Mouse (Mus musculus): ENCODE measurements at regions not wholly inside any gene's neighbourhood (a gene's known extent, or its start where the extent isn't known, plus 50 kb on each side); places are given as distances from the start of the nearest gene placed in this dataset.

DNA sequence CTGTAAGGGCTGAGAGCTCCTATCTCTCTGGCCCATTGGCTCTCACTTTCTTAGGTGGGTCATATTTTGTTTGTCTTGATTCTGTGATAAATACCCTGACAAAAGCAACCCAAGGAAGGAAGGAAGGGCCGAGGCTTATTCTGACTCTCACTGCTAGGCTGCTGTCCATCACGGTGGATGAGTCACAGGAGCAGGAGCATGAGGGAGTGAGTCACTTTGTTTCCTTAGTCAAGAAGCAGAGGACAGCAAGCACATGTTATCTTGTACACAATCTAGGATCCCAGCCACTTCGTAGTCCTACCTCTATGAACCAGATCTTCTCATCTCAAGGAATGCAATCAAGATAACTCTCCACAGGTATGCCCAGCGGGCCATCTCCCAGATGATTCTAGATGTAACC lies 69.9 kb downstream of the Atp6v1g3 start:
- intact Hi-C loops (cut with DNase I), result no loop called here
- DNase-seq (ENCODE audit: extremely low spot score in 1 of 2, low spot score in 2 of 2), result no peak

DNA sequence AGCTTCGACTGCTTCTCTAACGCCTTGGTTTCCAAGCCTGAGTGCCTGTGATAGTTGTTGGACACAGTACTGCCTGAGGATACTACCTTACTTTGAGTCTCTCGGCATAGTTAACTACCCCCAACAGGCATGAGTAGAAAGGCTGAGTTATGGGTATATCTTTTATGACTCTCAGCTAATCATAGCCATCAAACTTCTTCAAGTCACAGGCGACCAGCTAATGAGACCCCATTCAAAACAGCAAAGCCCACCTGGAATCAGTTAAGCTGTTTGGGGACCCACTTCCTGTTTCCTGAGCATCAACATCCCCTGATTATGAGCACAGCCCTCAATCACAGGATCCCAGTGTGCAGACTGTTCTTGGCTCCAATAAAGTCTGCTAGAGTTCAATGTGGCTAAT lies 71.4 kb downstream of the Atp6v1g3 start:
- intact Hi-C loops (cut with DNase I), result no loop called here
- DNase-seq (ENCODE audit: extremely low spot score in 1 of 2, low spot score in 2 of 2), result no peak

DNA sequence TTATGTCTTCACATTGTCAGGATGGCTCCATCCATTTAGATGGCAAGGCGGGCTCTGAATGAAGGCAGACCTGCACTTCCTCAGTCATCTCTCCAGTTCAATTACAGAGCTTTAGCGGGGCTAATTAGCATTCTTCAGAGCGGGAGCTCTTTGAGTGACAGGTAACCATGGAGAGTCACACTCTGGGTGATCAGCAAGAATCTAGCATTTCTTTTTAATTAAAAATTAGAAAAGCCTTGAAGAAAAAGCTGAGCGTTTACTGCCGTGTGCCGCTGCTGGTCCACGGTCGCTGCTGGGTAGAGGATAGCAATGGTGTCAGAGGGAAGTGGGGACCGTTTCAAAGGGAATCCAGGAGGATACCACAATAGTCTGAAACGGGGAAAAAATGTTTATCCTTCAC lies 72.5 kb downstream of the Atp6v1g3 start:
- DNase-seq (ENCODE audit: extremely low spot score in 1 of 2, low spot score in 2 of 2), result no peak
- intact Hi-C loops (cut with DNase I), result no loop called here

DNA sequence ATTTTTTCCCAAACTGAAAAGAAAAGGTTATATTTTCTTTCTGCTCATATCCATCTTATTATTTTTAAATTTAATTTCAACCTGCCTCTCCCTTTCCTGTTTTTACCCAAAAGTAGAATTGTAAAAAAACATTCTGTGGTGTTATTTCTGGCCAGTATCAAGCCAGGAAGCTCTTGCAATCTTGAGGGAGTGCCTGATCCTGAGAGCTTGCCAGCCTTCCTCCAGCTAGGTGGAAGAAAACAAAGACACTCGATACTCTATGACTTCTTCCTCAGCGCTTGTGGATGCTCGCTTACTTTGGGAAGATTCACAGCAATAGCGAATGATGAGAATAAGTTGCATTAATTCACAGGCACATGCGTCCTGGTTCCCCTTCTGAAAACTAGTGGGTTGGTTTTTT lies 73.4 kb downstream of the Atp6v1g3 start:
- intact Hi-C loops (cut with DNase I), result no loop called here
- peak in 1 of 2 experiments; percentile 20 for DNase-seq (ENCODE audit: extremely low spot score in 1 of 2, low spot score in 2 of 2)

DNA sequence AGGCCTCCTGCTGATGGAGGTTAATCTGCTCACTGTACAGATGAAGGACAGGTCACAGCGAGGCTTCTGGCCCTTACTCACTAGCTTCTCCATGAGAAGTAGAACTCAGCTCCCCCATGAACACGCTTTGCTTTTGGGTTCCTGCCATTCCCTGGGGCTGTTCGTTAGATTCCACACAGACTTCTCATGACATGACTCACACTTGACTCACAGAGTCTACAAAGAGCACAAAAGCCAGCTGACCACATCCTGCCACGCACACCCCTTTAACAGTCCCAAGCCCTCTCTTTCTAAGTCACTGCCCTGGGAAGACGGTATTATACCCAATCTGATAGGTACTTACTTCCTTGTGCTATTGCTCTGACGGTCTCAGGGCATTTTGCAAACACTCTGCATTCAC lies 74.9 kb downstream of the Atp6v1g3 start:
- intact Hi-C loops (cut with DNase I), result no loop called here
- no peak for DNase-seq (ENCODE audit: extremely low spot score in 1 of 2, low spot score in 2 of 2)

DNA sequence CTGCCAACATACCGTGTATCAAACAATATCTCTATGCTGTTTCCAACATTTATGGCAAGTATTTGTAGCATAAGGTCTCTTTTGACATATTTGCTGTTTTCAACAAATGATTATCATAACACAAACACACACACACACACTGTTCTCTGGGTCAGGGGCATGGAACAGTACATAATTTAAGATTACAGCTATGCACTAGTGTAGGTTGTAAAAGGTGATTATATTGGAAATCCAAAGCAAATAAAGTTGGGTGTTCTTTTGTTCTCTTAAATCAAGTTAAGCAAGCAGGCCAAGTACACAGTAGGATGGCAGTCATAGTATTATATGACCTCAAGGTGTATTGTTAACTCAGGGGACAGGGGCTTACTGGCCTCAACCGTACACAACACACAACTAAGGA lies 75.6 kb downstream of the Atp6v1g3 start:
- intact Hi-C loops (cut with DNase I), result no loop called here
- no peak for DNase-seq (ENCODE audit: extremely low spot score in 1 of 2, low spot score in 2 of 2)

DNA sequence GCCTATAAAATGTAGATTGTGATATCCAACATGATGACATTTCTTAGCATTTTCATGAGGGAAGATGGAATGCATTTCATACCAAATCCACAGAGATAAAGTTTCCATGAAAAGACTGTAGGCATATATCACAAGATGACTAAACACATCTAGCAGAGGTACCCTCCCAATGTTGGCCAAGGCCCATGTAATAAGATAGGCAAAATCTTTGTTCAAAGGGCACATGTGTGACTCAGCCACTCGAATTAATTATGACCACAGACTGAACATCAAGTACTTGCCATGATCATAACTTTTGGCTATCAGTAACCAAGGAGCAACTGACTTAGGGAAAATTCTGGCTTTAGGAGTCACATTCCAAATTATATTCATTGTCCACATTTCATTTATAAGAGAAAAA lies 82.9 kb downstream of the Atp6v1g3 start:
- intact Hi-C loops (cut with DNase I), result no loop called here
- no peak for DNase-seq (ENCODE audit: extremely low spot score in 1 of 2, low spot score in 2 of 2)

DNA sequence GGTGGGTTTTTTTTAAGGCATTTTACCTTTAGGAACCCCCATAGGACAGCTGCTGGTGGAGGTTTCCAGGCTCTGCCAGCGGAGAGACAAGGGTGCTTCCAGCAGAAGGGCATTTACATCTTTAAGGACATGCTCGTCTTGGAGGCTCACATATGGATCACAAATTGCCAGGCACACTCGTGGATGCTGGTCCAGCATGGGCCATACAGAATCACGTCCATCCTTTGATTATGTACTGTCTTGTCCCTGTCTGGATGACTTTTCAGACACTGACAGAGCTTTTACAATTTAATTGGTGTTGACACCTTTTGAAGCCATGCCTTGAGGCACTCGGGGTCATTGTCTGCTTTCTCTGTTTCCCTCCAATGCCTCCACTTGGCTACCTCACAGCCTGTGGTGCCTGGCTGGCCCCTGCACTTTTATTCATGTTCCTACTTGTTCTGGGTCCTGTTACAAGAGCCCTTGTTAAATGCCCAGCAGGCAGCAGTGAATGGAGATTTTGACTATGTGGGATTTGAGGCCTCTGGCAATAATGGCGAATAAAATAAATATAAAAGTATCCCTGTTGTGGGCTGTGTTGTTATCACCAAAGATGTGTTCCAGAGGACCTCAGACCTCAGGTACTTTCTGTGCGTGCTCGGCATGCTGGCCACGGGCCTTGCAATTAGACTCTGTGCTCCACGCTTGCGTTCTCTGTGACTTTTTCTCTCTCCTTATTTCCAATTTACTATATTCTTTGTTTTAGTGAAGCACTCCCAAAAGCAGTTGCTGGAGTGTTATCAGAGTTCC lies 89.3 kb downstream of the Atp6v1g3 start:
- intact Hi-C loops (cut with DNase I), result no loop called here

DNA sequence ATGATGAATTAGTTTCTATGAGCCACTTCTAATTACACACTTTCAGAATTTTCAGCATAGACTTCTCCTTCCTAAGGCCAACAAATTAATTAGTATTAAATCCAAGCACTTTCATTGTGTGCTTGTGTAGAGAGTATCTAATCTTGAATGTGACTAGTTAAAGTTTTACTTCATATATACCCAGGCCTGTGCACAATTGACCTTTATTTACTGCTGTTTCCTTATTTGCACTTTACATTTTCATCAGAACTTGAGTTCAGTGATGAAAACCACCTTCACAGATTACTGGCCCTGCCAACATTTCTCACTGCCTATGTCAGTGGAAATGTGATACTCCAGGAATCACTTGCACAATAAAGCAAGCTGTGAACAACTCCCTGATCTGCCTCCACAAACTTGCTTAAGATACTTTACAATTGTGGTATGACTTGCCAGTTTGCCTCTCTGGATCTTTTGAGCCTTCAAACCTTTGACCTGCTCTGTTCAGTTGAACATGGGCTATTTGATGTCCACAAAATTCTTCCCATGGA lies 96.5 kb downstream of the Atp6v1g3 start:
- intact Hi-C loops (cut with DNase I), result no loop called here
- no peak for DNase-seq (ENCODE audit: extremely low spot score in 1 of 2, low spot score in 2 of 2)

More for the DNA sequence above, 89.3 kb downstream of the Atp6v1g3 start:
- DNase-seq (ENCODE audit: extremely low spot score in 1 of 2, low spot score in 2 of 2), result no peak

DNA sequence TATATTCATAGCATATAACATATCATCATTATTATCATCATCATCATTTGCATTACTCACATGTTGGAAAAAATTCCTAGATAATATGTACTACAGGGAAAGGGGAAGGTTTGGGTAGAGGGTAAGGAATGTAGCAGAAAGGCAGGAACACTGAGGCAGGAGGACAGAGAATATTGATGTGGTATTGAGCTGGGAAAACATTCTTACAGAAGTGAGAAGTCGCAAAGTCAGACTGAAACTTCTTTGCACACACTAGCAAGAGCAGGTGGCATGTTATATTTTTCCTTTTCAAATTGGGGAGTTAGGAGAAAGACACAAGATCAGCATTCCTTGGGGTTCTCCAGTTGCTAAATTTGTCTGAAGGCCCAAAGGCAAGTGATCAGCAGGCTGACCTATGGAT lies 97.9 kb downstream of the Atp6v1g3 start:
- DNase-seq (ENCODE audit: extremely low spot score in 1 of 2, low spot score in 2 of 2), result no peak
- intact Hi-C loops (cut with DNase I), result no loop called here

DNA sequence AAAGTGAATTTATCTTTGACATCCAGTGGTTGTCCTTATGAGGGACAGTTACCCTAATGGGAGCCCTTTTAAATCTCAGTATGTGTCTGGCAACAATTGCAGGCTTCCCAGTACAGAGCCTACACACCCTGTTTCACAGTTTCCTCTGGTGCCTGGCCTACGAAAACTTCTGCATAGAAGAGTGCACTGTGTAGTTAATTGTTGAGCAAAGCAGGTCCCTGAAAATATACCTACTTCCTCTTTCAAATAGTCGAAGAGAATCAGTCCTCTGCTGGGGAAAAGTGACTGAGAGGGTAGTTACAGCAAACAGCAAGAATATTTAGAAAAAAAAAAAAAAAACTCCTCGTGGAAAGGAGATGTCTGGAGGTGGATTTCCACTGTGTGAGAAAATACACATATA lies 110.6 kb downstream of the Atp6v1g3 start:
- no peak for DNase-seq (ENCODE audit: extremely low spot score in 1 of 2, low spot score in 2 of 2)
- intact Hi-C loops (cut with DNase I), result no loop called here

DNA sequence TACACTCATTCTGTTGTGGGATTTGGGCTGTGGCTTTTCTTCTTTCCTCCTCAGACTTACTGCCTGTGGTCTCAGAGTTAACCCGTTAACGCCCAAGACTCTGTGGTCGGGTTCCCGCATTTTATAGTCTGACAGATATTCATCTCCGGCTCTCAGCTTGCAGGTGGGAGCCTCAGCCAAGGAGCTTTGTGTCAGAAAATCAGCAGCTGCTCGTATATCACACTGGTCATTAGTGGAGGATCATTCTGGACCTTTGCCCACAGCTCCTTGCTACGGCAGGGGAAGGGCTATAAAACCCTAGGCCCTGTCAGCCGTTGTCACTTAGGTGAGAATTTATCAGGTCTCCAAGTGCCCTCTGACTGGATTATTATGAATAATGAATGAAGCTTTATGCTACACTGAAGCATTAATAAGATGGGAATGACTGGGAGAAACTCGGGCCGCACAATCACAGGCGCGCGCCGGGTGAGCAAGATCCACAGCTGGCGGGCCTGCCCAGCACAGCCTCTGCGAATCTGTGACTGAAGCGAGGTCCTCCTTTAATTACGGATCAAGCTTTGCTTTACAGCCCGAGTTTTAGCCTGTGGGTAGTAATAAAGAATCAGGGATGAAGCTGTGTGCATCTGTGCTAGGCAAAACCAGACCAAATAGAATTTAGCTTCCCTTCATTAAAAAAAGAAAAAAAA lies 111.8 kb downstream of the Atp6v1g3 start:
- no peak for DNase-seq (ENCODE audit: extremely low spot score in 1 of 2, low spot score in 2 of 2)
- intact Hi-C loops (cut with DNase I), result no loop called here

DNA sequence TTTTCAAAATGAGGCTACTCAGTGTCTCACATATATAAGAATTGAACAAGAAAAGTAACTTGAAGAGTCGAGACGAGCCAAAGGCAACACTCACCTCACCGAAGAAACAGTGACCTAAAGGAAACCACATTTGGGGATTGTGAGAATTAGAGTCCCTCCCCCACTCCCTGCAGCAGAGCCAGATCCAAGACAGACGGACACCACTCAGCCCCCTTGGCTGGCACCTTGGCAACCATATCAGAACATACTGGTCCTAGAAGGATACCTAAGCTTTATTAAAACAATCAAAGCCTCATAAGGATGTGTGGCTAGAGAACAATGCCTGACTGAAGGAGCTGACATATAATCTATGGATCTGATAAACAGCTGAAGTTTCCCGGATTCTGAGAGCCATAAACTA lies 112.5 kb downstream of the Atp6v1g3 start:
- DNase-seq (ENCODE audit: extremely low spot score in 1 of 2, low spot score in 2 of 2), result no peak
- intact Hi-C loops (cut with DNase I), result no loop called here

DNA sequence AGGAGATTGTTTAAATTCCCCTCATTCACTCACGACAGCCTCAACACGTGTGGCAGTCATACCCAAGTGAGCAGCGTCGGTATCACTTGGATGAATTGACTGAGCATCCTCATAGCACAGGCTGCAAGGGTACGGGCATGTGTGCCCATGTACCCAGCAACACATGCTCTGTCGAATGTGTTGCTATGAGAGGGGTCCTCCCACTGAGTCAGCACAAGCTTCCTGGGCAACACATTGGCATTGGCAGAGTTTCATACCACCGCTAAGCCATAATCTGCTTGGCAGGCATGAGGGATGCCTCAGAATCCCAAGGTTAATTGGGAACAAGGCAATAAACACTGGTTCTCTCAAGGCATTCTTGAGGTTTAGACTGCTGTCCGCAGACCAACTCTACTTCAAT lies 115.1 kb downstream of the Atp6v1g3 start:
- no peak for DNase-seq (ENCODE audit: extremely low spot score in 1 of 2, low spot score in 2 of 2)
- intact Hi-C loops (cut with DNase I), result no loop called here

DNA sequence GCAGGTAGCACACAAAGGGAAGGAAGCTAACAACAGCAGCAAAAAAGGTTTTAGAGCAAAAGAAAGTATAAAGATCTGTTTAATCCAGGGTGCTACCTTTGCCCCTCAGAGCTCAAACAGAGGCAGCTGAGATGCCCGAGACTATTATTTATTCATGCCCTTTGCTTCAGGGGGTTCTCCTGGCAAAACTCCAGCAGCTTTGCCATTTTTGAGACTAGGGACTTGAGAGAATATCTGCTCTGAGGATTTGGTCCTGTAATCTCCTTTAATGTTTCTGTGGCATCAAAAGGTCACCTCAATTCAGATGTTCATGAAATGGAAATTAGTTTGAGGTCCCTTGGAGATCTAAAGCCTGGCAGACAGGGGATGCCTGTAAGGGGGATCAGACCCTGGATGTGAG lies 116.1 kb downstream of the Atp6v1g3 start:
- intact Hi-C loops (cut with DNase I), result no loop called here
- no peak for DNase-seq (ENCODE audit: extremely low spot score in 1 of 2, low spot score in 2 of 2)

DNA sequence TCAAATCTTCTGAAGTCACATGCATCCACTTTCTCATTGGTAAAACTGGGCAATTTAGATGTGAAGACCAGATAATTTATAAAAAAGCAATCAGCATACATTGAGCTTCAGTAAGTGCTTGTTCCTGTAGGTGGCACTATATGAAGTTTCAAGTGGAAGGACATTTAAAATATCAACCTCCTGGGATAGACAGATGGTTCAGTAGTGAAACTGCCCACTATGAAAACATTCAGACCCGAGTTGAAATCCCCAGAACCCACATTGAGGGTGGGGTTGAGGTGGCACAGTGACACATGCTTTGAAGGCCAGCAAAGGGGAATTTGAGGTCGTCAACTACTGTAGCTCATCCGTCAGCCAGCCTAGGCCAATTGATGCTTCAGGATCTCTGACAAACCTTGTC lies 145.1 kb downstream of the Atp6v1g3 start:
- no peak for DNase-seq (ENCODE audit: extremely low spot score in 1 of 2, low spot score in 2 of 2)
- intact Hi-C loops (cut with DNase I), result no loop called here

DNA sequence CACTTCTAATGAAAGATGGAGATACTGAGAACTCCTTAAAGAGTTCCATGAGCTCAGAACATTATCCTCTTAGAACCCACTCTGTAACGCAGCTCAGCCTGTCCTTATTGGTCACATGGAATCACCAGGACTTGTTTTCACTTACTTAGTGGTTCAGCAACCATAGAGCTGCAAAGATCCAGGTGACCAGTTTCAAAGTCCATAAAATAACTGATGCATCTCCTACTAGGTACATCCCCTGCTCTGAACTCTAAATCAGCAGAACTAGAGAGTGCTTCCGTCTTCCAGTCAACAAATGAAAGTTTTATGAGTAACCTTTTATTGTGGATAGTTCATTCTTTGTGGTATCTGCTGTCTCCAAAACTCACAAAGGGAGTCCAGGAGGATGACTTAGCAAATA lies 153.9 kb downstream of the Atp6v1g3 start:
- intact Hi-C loops (cut with DNase I), result no loop called here
- no peak for DNase-seq (ENCODE audit: extremely low spot score in 1 of 2, low spot score in 2 of 2)
